Mouse (Mus musculus) MEL (cell line): ENCODE data around the gene Mmp25. TPM values are rescaled to one million over a fixed set of nuclear protein-coding genes. Genes with fewer than 3 reads are reported as not detected.

Source experiments
- DNase-seq: peaks from one replicate; pipeline ENCODE4 v3.0.0; 2011; ENCODE audit warnings: low read depth, low spot score
- H3K27ac ChIP-seq: 2 replicates; pipeline ENCODE4 v1.5.1; 2012; ENCODE audit warnings: low read depth, mild to moderate bottlenecking, control low read depth, low read length, moderate library complexity; ENCODE audit not compliant: control insufficient read depth
- H3K27me3 ChIP-seq, 2 experiments: fragments of 150-350 bp in 1 of 2; sonication (generic) in 1 of 2; 2 replicates each; pipeline ENCODE4 v1.6.1; 2012; ENCODE audit warnings: low read length in 2 of 2, mild to moderate bottlenecking in 2 of 2, improper control_type of control experiment in 1 of 2, moderate library complexity in 1 of 2; ENCODE audit not compliant: insufficient read depth in 2 of 2, control insufficient read depth in 1 of 2
- H3K36me3 ChIP-seq, 2 experiments: 2 replicates each; pipeline ENCODE4 v1.6.1; 2012 to 2014; ENCODE audit warnings: low read length in 2 of 2, improper control_type of control experiment in 1 of 2, inconsistent platforms in 1 of 2, mild to moderate bottlenecking in 1 of 2; ENCODE audit not compliant: insufficient read depth in 2 of 2, control insufficient read depth in 1 of 2
- H3K4me1 ChIP-seq, 2 experiments: fragments of 150-350 bp in 1 of 2; sonication (generic) in 1 of 2; 2 replicates each; pipeline ENCODE4 v1.6.1; 2012; ENCODE audit warnings: low read length in 2 of 2, improper control_type of control experiment in 1 of 2, mild to moderate bottlenecking in 1 of 2; ENCODE audit not compliant: insufficient read depth in 2 of 2, control insufficient read depth in 1 of 2
- H3K4me3 ChIP-seq, 2 experiments: fragments of 150-350 bp in 1 of 2; sonication (generic) in 1 of 2; 2 replicates each; pipeline ENCODE4 v1.5.1; 2012; ENCODE audit warnings: low read depth in 2 of 2, low read length in 2 of 2, mild to moderate bottlenecking in 2 of 2, moderate library complexity in 2 of 2, control low read depth in 1 of 2, improper control_type of control experiment in 1 of 2; ENCODE audit not compliant: control insufficient read depth in 1 of 2, insufficient read depth in 1 of 2
- H3K79me2 ChIP-seq: 2 replicates; pipeline ENCODE4 v1.6.1; 2012; ENCODE audit warnings: mild to moderate bottlenecking, low read length, moderate library complexity; ENCODE audit not compliant: control insufficient read depth, poor library complexity, insufficient read depth
- H3K9ac ChIP-seq: 2 replicates; pipeline ENCODE4 v1.6.1; 2012; ENCODE audit warnings: low read depth, mild to moderate bottlenecking, control low read depth, low read length, moderate library complexity; ENCODE audit not compliant: control insufficient read depth, poor library complexity, severe bottlenecking
- H3K9me3 ChIP-seq: fragments of 150-350 bp; sonication (generic); replicated peaks from 2 replicates; pipeline ENCODE4 v1.6.1; 2012; ENCODE audit warnings: mild to moderate bottlenecking, low read length, improper control_type of control experiment, moderate library complexity; ENCODE audit not compliant: insufficient read depth
- CHD2 ChIP-seq: IDR thresholded peaks from 2 replicates; pipeline ENCODE4 v1.6.1; 2011; ENCODE audit warnings: low read length, improper control_type of control experiment
- CTCF ChIP-seq, 3 experiments: IDR thresholded peaks in 2 of 3; conservative IDR thresholded peaks in 1 of 3; 2 replicates each; pipeline ENCODE4 v1.5.1; 2011 to 2012; ENCODE audit warnings: low read length in 3 of 3, low read depth in 2 of 3, mild to moderate bottlenecking in 2 of 3, improper control_type of control experiment in 1 of 3, inconsistent platforms in 1 of 3, mixed read lengths in 1 of 3, moderate library complexity in 1 of 3; ENCODE audit not compliant: control insufficient read depth in 1 of 3, insufficient read depth in 1 of 3, poor library complexity in 1 of 3, severe bottlenecking in 1 of 3
- E2F4 ChIP-seq: IDR thresholded peaks from 2 replicates; pipeline ENCODE4 v1.6.1; 2011; ENCODE audit warnings: low read depth, low read length, improper control_type of control experiment, borderline replicate concordance
- ELF1 ChIP-seq: IDR thresholded peaks from 2 replicates; pipeline ENCODE4 v1.6.1; 2014; ENCODE audit warnings: low read depth, mild to moderate bottlenecking, inconsistent platforms, low read length, improper control_type of control experiment, moderate library complexity
- ETS1 ChIP-seq: IDR thresholded peaks from 2 replicates; pipeline ENCODE4 v1.6.1; 2012; ENCODE audit warnings: low read depth, mild to moderate bottlenecking, inconsistent platforms, low read length, improper control_type of control experiment, moderate library complexity
- GABPA ChIP-seq: IDR thresholded peaks from 2 replicates; pipeline ENCODE4 v1.6.1; 2012; ENCODE audit warnings: low read depth, mild to moderate bottlenecking, inconsistent platforms, low read length, improper control_type of control experiment, moderate library complexity
- GATA1 ChIP-seq: IDR thresholded peaks from 2 replicates; pipeline ENCODE4 v1.6.1; 2011; ENCODE audit warnings: low read depth, low read length, improper control_type of control experiment
- HCFC1 ChIP-seq: IDR thresholded peaks from 2 replicates; pipeline ENCODE4 v1.6.1; 2012; ENCODE audit warnings: low read depth, mild to moderate bottlenecking, inconsistent platforms, low read length, improper control_type of control experiment, moderate library complexity
- MXI1 ChIP-seq: IDR thresholded peaks from 2 replicates; pipeline ENCODE4 v1.6.1; 2011; ENCODE audit warnings: mild to moderate bottlenecking, low read depth, low read length, improper control_type of control experiment
- MYB ChIP-seq: IDR thresholded peaks from 2 replicates; pipeline ENCODE4 v1.6.1; 2011; ENCODE audit warnings: mild to moderate bottlenecking, low read depth, low read length, improper control_type of control experiment
- MYC ChIP-seq: IDR thresholded peaks from 2 replicates; pipeline ENCODE4 v1.6.1; 2011; ENCODE audit warnings: low read depth, mild to moderate bottlenecking, low read length, improper control_type of control experiment, moderate library complexity
- NELFE ChIP-seq: IDR thresholded peaks from 2 replicates; pipeline ENCODE4 v1.6.1; 2011; ENCODE audit warnings: low read depth, low read length, improper control_type of control experiment
- NRF1 ChIP-seq: IDR thresholded peaks from 2 replicates; pipeline ENCODE4 v1.6.1; 2014; ENCODE audit warnings: low read depth, mild to moderate bottlenecking, inconsistent platforms, low read length, improper control_type of control experiment, moderate library complexity; ENCODE audit not compliant: poor library complexity, insufficient read depth, severe bottlenecking
- POLR2A ChIP-seq, 2 experiments: IDR thresholded peaks; 2 replicates each; pipeline ENCODE4 v1.6.1; 2011 to 2012; ENCODE audit warnings: low read length in 2 of 2, mild to moderate bottlenecking in 2 of 2, control low read depth in 1 of 2, improper control_type of control experiment in 1 of 2, low read depth in 1 of 2, moderate library complexity in 1 of 2; ENCODE audit not compliant: control insufficient read depth in 1 of 2, insufficient read depth in 1 of 2, poor library complexity in 1 of 2
- TAL1 ChIP-seq: IDR thresholded peaks from 2 replicates; pipeline ENCODE4 v1.6.1; 2012; ENCODE audit warnings: mild to moderate bottlenecking, inconsistent platforms, low read length, moderate library complexity, mixed read lengths
- TCF12 ChIP-seq: IDR thresholded peaks from 2 replicates; pipeline ENCODE4 v1.6.1; 2014; ENCODE audit warnings: low read depth, mild to moderate bottlenecking, inconsistent platforms, low read length, improper control_type of control experiment, moderate library complexity
- UBTF ChIP-seq: IDR thresholded peaks from 2 replicates; pipeline ENCODE4 v1.6.1; 2012; ENCODE audit warnings: low read depth, mild to moderate bottlenecking, inconsistent platforms, low read length, improper control_type of control experiment, moderate library complexity, borderline replicate concordance; ENCODE audit not compliant: insufficient read depth
- USF1 ChIP-seq: IDR thresholded peaks from 2 replicates; pipeline ENCODE4 v1.6.1; 2014; ENCODE audit warnings: low read depth, mild to moderate bottlenecking, inconsistent platforms, low read length, improper control_type of control experiment, moderate library complexity
- USF2 ChIP-seq, 2 experiments: IDR thresholded peaks; 2 replicates each; pipeline ENCODE4 v1.6.1; 2011 to 2012; ENCODE audit warnings: improper control_type of control experiment in 2 of 2, low read length in 2 of 2, borderline replicate concordance in 1 of 2, inconsistent platforms in 1 of 2, low read depth in 1 of 2, mild to moderate bottlenecking in 1 of 2; ENCODE audit not compliant: insufficient read depth in 1 of 2
- ZC3H11A ChIP-seq: IDR thresholded peaks from 2 replicates; pipeline ENCODE4 v1.6.1; 2012; ENCODE audit warnings: low read depth, mild to moderate bottlenecking, inconsistent platforms, low read length, improper control_type of control experiment
- ZKSCAN1 ChIP-seq: IDR thresholded peaks from 2 replicates; pipeline ENCODE4 v1.6.1; 2012; ENCODE audit warnings: low read depth, mild to moderate bottlenecking, inconsistent platforms, low read length, improper control_type of control experiment, moderate library complexity
- ZMIZ1 ChIP-seq: IDR thresholded peaks from 2 replicates; pipeline ENCODE4 v1.6.1; 2012; ENCODE audit warnings: low read depth, mild to moderate bottlenecking, inconsistent platforms, low read length, improper control_type of control experiment, moderate library complexity
- ZNF384 ChIP-seq: IDR thresholded peaks from 2 replicates; pipeline ENCODE4 v1.6.1; 2012; ENCODE audit warnings: low read depth, mild to moderate bottlenecking, inconsistent platforms, low read length, improper control_type of control experiment
- polyA plus RNA-seq, 2 experiments: library from polyadenylated mRNA; stranded (reverse) in 1 of 2; unstranded in 1 of 2; fragments of >175 nt in 1 of 2; fragments of >200 nt in 1 of 2; gene quantifications; 2 replicates each; pipeline versions ENCODE4 v1.2.1 to v1.2.4; 2012; ENCODE audit warnings: low replicate concordance in 2 of 2, low read depth in 1 of 2; ENCODE audit not compliant: insufficient read length in 2 of 2, insufficient read depth in 1 of 2, missing spikeins in 1 of 2
- total RNA-seq: library from RNA; depleted of rRNA; stranded (reverse); fragments of 300-350 nt; gene quantifications from 2 replicates; pipeline ENCODE4 v1.2.3, GENCODE M21; 2012

Gene Mmp25
- total and polyA plus RNA-seq, 3 experiments = 0.01 TPM; not detected in 2

DNA sequence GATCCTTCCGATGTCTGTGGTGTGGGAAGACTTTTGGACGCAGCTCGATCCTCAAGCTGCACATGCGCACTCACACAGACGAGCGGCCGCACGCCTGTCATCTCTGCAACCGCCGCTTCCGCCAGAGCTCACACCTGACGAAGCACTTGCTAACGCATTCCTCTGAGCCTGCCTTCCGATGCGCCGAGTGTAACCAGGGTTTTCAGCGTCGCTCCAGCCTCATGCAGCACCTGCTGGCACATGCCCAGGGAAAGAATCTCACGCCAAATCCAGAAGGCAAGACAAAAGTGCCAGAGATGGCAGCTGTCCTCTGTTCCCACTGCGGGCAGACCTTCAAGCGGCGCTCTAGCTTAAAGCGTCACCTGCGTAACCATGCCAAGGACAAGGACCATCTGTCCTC is 35.5 kb downstream of the Mmp25 start:
- Histone ChIP-seq H3K79me2 (no peaks in the 10 kb centered on the region), H3K27me3 (peaks cover 0 to 1% of the 10 kb centered on the region in 2 experiments; a peak in 1 of 4 replicates), H3K4me1 (no peaks in the 10 kb centered on the region), H3K4me3 (no peak overlapping the region), H3K9me3 (no peaks in the 10 kb centered on the region), H3K9ac (no peak overlapping the region), H3K27ac (no peak overlapping the region), H3K36me3 (no peaks in the 10 kb centered on the region)
- TF ChIP-seq CTCF (IDR thresholded peaks at IDR 0.05 in 2 of 3, conservative IDR thresholded peaks at IDR 0.05 in 1 of 3; ENCODE audit: control insufficient read depth in 1 of 3, insufficient read depth in 1 of 3, low read depth in 2 of 3, low read length in 3 of 3, poor library complexity in 1 of 3, severe bottlenecking in 1 of 3) (no peak), USF2 (IDR thresholded peaks at IDR 0.05; ENCODE audit: borderline replicate concordance in 1 of 2, insufficient read depth in 1 of 2, low read depth in 1 of 2, low read length in 2 of 2) (no peak), NELFE (no peak), NRF1 (no peak), GABPA (no peak), ZNF384 (no peak), TCF12 (no peak), ZKSCAN1 (no peak), MXI1 (no peak), ETS1 (no peak), MYC (no peak), HCFC1 (no peak), ELF1 (no peak), USF1 (no peak), E2F4 (no peak)
- DNase-seq = no peak

DNA sequence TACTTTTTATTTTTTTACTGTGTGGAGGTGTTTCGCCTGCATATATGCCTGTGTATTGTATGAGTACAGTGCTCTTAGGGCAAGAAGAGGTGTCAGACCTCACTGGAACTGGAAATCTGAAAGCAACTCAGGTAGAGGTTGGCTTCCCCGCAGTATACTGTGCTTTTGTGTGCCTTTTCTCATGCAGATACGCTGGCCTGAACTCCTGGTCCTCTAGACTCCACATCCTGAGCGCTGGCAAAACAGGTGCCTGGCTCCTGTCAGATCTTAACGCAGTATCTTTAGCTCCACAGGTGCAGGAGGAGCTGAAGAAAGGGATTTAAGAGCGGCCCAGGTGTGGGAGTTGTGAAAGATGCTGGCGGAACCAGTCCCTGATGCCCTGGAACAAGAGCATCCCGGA is 39.9 kb downstream of the Mmp25 start:
- Histone ChIP-seq H3K27ac (no peak overlapping the region), H3K9ac (no peak overlapping the region), H3K27me3 (no peaks in the 10 kb centered on the region), H3K4me1 (peaks cover 0 to 3% of the 10 kb centered on the region in 2 experiments; a peak in 2 of 4 replicates), H3K36me3 (peaks cover 0 to 2% of the 10 kb centered on the region in 2 experiments; a peak in 2 of 4 replicates), H3K9me3 (no peaks in the 10 kb centered on the region), H3K4me3 (no peak overlapping the region), H3K79me2 (no peaks in the 10 kb centered on the region)
- no peak for DNase-seq
- no peak for TF ChIP-seq UBTF
- no peak for TF ChIP-seq USF2 (IDR thresholded peaks at IDR 0.05; ENCODE audit: borderline replicate concordance in 1 of 2, insufficient read depth in 1 of 2, low read depth in 1 of 2, low read length in 2 of 2)
- TF ChIP-seq ZMIZ1 = no peak
- no peak for TF ChIP-seq CHD2
- TF ChIP-seq MYB = no peak
- TF ChIP-seq ZNF384 = no peak
- no peak for TF ChIP-seq GATA1
- TF ChIP-seq ELF1 = no peak
- no peak for TF ChIP-seq POLR2A (IDR thresholded peaks at IDR 0.05; ENCODE audit: control insufficient read depth in 1 of 2, insufficient read depth in 1 of 2, low read depth in 1 of 2, low read length in 2 of 2, poor library complexity in 1 of 2)
- no peak for TF ChIP-seq MYC
- no peak for TF ChIP-seq ZC3H11A
- TF ChIP-seq TAL1 = no peak
